Mouse (Mus musculus) left cerebral cortex, adult 9 months (tissue): ENCODE measurements at regions not wholly inside any gene's neighbourhood (a gene's known extent, or its start where the extent isn't known, plus 50 kb on each side); places are given as distances from the start of the nearest gene placed in this dataset.
A peak's percentile ranks its signal among the peaks of the same experiment; 100 is the strongest.

Experiments
- DNase-seq, 2 experiments: peaks; one replicate each; pipeline ENCODE4 v3.0.0; 2022; ENCODE audit warnings: low spot score in 2 of 2

- DNase-seq: no peak
Observed at GRCm38 (mm10) chr8:115626396-115627136, 81.0 kb downstream of the Maf start.

- no peak for DNase-seq
Observed at GRCm38 (mm10) chr8:115625072-115625471, 82.5 kb downstream of the Maf start.

GRCm38 (mm10) chr8:115618049-115618760 lies 89.4 kb downstream of the Maf start:
- DNase-seq: peak in 1 of 2 experiments; percentile 40

GRCm38 (mm10) chr8:115616871-115617605 lies 90.6 kb downstream of the Maf start:
- DNase-seq: no peak

DNA sequence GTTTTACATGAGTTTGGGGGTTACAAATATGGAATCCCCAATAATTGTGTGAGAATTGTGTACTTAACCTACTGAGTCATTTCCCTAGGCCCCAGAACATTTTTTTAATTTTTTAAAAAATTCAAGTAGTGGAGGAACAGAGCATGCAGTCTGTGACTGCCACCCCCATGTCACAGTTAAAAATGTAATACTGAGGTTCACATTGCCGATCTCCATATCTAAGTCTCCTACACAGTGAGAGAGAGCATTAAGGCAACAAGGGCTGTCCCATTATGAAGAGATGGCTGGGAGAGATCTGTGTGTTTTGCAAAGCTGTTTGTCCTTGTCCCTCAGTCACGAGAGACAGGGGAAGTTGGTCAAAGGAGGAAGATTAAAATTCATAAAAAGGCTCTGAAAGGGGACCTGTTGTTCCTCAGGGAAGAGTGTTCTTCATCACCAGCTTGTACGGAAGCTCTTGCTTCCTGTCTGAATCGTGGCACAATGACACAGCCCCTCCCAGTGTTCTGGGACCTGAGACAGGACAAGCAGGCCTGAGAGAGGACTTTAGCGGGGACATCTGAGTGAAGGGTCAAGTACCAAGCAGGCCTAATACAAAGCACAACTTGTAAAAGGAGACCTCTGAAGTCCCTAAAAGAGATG lies 93.5 kb downstream of the Maf start:
- no peak for DNase-seq

DNA sequence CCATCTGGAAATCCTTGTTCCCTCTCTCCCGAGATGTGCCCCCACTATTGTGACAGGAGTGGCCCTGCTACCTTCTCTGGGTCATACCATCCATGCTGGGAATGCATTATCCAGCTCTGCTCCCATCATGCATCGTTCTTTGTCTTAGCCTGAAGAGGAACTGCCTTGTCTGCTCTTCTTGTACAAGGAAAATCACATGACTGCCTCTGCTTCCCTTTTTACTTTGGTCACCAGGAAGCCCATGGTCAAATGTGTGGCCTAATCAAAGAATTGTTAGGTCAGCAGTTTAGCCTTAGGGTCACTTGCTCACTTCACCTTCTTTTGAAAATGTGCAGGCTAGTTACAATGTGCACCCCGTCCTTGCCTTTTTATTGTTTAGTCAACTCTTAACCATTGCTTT lies 95.5 kb downstream of the Maf start:
- no peak for DNase-seq

DNA sequence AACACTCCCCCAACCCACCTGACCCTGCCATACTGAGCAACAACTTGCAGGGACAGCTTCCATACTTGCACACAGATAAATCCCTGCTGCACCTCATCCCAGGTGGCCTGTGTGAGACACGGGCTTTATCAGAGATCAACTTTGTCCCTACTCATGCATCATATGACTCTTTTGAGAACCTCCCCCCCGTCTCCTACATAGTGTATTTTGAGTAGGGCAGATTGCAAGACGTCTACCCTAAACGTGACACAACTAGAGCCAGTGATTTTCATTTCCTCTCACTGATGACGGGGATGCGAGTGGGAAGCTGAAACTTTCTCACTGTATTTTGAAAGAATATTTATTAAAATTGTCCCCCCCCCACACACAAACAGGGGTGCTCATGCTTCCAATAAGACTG lies 107.8 kb downstream of the Maf start:
- no peak for DNase-seq

DNA sequence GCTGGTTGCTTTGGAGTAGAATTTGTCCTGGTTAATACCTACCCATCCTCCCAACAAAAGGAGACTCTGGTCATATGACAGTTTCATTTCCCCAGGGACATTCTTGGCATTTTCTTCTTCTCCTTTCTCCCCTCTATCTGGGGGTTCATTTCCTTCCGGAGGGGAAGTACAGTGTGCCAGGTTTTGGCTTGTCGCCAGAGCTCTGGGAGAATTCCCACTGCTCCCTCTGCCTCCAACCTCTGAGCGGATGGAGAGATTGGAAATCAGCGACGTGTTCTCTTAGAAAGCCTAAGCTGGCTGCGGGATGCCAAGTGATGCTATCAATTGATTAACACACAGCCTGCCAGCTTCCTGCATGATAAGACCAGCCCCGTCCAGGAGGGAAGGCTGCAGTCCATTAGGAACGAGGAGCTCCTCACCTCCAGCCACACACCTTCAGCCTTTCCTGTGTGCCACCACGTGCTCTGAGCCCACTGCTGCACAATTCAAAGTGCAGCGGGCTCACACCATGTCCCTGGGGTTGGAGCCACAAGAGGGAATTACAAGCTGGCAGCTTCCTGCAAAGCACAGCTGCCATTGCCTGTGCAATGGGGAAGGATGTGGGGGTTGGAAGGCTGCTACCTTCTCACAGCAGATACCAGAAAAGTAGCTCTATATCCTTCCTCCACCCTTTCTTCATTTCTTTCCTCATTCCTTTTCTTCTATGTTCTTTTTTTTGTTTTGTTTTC lies 110.2 kb downstream of the Maf start:
- peak in 1 of 2 experiments; percentile 18 for DNase-seq

- no peak for DNase-seq
Observed at GRCm38 (mm10) chr8:115589721-115590120, 117.9 kb downstream of the Maf start.

DNA sequence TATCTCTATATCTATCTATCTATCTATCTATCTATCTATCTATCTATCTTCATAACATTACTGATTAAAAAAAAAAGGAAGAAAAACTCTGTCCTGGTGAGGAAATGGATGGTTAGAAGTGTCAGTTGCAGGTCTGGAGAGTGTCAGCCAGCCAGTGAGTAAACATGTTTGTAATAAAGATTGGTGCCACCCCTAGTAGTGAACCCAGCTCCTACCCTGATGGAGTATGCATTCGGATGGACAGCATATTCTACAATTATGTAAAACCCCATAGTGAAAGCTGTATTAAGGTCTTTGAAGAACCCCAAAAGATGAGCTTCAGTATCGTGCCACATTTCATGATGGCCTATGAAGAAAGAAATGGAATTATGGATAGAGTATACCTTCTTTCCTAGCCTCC lies 118.5 kb downstream of the Maf start:
- no peak for DNase-seq

- no peak for DNase-seq
Observed at GRCm38 (mm10) chr8:115584311-115584907, 123.2 kb downstream of the Maf start.

DNA sequence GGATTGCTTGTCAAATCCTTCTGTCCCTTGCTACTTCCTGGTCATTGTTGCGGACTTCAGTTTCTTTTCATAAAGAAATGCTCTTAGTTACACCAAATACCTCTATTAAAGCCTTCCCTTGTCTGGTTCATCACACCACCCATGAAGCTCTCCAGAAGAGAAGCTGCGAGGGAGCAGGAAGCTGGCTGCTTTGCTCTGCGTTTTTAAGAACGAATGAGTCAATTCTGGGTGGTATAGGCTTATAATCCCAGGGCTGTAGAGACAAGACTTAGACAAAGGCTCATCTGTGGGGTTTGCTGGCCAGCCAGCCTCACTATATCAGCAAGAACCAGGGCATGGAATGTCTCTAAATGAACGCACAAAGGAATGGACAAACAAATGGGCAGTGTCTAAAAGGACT lies 124.4 kb downstream of the Maf start:
- DNase-seq: no peak

GRCm38 (mm10) chr8:115581940-115582517 lies 125.6 kb downstream of the Maf start:
- no peak for DNase-seq

- no peak for DNase-seq
Observed at GRCm38 (mm10) chr8:115568394-115568793, 139.2 kb downstream of the Maf start.

GRCm38 (mm10) chr8:115565768-115566167 lies 141.8 kb downstream of the Maf start:
- DNase-seq: no peak

DNA sequence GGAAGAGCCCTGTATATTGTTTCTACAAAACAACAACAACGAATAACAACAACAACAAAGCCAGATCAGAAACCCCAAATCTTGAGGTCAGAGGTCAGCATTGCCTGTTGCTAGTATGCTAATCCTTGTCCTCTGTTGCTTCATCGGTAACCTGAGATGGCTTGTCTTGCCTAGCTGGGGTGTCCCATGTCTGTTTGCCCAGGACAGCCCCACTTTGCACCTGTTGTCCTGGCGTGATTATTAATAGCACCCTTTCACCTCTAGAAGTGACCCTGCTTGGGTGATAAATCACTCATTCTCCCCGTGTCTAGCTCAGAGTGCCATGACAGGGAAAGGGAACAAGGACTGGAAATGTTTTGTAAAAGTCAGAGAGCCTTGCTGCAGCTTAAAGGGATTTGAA lies 145.2 kb downstream of the Maf start:
- DNase-seq: no peak

DNA sequence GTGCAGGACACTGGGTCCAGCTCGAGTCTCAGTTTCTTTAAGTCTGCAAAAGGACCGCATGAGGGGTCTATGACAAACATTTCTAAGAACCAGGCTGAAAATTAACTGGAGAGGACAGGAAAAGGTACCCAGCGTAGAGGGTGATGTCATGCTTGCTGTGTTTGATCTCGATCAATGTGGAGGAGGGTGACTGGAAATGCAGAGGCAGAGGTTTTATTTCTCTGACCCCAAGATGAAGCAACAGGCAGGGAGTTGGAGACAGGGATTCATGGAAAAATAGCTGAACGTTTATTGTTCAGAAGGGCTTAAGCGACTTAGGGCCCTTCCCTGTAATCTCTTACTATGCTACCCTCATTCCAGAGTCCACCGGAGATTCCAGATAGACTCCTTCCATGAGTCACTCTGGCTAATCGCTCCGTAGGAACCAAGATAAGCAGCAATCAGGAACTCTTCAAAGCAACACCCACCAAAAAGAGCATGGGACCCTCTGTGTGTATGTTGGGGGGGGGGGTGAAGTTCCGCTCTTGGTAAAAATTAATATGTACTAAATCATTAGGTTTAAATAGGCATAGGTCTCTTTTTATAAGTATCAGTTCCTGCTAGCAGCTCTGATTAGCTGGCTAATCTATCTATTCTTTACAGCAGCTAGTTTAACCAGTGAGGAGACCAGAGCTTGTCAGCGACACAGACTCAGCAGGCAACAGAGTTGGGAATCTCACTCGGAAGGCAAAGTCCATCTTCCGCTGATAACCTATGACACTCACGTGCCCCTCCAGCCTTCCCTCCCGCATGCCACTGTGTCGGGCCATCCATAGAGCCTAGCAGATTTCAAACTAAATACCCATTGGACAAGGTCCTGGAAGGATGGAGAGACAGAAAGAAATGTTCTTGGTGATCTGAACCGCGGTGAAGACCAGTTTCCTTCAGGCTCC lies 146.3 kb downstream of the Maf start:
- DNase-seq: no peak

DNA sequence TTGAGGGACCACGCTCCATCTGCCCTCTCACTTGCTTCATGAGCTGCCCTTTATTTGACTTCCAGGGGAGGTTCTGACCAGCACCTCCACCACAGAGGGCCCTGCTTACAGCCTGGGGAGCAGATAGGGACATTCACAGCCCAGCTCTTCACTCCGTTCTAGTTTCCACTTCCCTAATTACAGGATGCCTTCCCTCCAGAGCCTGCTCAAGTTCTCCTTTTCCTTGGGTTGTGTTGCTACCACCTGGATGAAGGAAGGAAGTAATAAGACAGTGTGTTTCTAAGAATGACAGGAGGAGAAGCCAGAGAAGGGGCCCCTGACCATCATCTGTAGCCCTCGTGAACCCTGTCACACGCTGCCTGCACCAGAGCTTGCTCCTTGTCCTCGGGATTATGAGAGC lies 152.1 kb downstream of the Maf start:
- peak in 1 of 2 experiments; percentile 15 for DNase-seq

- DNase-seq: peak; percentile 20 to 21
Observed at GRCm38 (mm10) chr8:115554185-115554584, 153.4 kb downstream of the Maf start.

DNA sequence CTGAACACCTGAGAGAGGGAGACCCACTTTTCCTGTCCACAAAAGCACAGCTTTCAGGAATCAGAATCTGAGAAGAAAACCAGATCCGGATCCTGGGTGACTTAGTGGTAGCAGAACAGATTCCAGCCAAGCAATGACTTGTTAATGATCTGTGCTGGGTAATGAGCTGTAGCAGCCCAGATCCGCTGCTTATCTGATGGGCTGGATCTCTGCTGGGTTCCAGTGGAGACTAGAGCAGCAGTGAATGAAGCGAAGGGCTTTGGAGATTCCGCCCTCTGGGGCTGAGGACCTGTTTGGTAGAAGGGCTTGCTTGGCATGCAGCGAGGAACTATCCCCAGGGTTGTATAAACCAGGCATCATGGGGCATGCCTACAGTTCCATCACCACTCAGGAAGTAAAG lies 156.3 kb downstream of the Maf start:
- no peak for DNase-seq
